Mouse (Mus musculus) testis, adult 2 months (tissue): Measurements from ENCODE around the gene Sap30l. TPM values are rescaled to one million over a fixed set of nuclear protein-coding genes. Genes with fewer than 3 reads are reported as not detected.

Source experiments
- H3K27ac ChIP-seq: fragments of 200-500 bp; 2 replicates; pipeline ENCODE4 v1.5.1; 2012; ENCODE audit warnings: low read depth, low read length; ENCODE audit not compliant: control insufficient read depth, insufficient read depth
- H3K27me3 ChIP-seq: fragments of 200-500 bp; 2 replicates; pipeline ENCODE4 v1.6.1; 2012; ENCODE audit warnings: mild to moderate bottlenecking, low read length, moderate library complexity; ENCODE audit not compliant: control insufficient read depth, insufficient read depth
- H3K36me3 ChIP-seq: fragments of 200-500 bp; 2 replicates; pipeline ENCODE4 v1.6.1; 2012; ENCODE audit warnings: mild to moderate bottlenecking, low read length; ENCODE audit not compliant: control insufficient read depth, insufficient read depth
- H3K4me1 ChIP-seq: fragments of 200-500 bp; 2 replicates; pipeline ENCODE4 v1.6.1; 2012; ENCODE audit warnings: low read length; ENCODE audit not compliant: control insufficient read depth, insufficient read depth
- H3K4me3 ChIP-seq: fragments of 200-500 bp; 2 replicates; pipeline ENCODE4 v1.5.1; 2012; ENCODE audit warnings: low read depth, mild to moderate bottlenecking, low read length, moderate library complexity, mixed read lengths; ENCODE audit not compliant: control insufficient read depth
- CTCF ChIP-seq: fragments of 200-500 bp; IDR thresholded peaks from 2 replicates; pipeline ENCODE4 v1.5.1; 2012; ENCODE audit warnings: low read depth, mild to moderate bottlenecking, inconsistent platforms, low read length, moderate library complexity; ENCODE audit not compliant: control insufficient read depth, insufficient read depth, insufficient replicate concordance
- POLR2A ChIP-seq: fragments of 200-500 bp; IDR thresholded peaks from 2 replicates; pipeline ENCODE4 v1.6.1; 2012; ENCODE audit warnings: low read depth, mild to moderate bottlenecking, inconsistent platforms, low read length, moderate library complexity; ENCODE audit not compliant: control insufficient read depth
- polyA plus RNA-seq: library from polyadenylated mRNA; depleted of rRNA; stranded (reverse); fragments of >200 nt; gene quantifications from 2 replicates; pipeline ENCODE4 v1.2.3, GENCODE M21; 2012; rRNA removed

Sap30l gene
- polyA plus RNA-seq: 3.1 and 5.5 TPM in 2 replicates

DNA sequence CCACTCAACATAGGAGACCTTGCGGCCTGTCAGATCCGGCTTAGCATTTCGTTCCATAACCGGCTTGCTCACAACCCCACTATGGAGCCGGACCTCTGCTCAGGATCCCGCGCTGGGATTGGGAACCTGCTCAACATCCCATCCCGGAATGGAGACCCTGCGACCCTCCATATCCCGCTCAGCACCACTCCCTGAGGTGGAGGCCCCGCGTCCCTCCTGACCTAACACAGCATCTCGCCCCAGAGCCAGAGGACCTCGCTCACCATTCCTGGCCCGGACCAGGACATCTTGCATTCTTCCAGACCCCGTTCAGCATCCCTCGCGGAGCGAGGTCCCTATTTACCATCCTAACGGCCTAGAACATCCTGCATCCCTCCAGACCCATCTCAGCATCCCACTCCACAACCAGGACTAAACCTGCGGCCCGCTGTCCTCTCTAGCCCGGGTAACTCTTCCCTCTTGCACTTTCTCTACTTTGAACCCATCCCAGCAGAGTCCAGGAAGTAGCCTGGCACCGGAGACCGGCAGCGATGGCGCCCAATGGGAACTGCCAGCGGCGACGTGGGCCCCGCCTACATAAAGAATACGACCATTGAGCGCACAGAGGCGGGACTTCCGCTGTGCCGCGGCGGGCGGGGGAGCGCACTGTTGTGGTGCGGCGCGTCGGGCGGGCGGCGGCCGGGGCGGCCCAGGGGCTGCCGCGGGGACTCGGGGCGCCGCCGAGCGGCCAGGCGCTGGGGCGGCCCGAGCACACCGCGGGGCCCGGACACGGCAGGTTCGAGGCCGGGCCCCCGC lies at the start of gene Sap30l:
Sap30l (plus strand) TSS at position 667 of the 795 bp plus-strand sequence.
- no peak for TF ChIP-seq CTCF
- TF ChIP-seq POLR2A: peak; percentile 40
- no peaks in the 10 kb centered on the region for H3K27me3 ChIP-seq
- peaks cover 14% of the 10 kb centered on the region for H3K4me1 ChIP-seq
- peak within 1 kb of the TSS; percentile 34; the same call in 1 of the 2 replicates for H3K27ac ChIP-seq
- H3K4me3 ChIP-seq: peak within 1 kb of the TSS; percentile 74
- no peaks in the 10 kb centered on the region for H3K36me3 ChIP-seq

DNA sequence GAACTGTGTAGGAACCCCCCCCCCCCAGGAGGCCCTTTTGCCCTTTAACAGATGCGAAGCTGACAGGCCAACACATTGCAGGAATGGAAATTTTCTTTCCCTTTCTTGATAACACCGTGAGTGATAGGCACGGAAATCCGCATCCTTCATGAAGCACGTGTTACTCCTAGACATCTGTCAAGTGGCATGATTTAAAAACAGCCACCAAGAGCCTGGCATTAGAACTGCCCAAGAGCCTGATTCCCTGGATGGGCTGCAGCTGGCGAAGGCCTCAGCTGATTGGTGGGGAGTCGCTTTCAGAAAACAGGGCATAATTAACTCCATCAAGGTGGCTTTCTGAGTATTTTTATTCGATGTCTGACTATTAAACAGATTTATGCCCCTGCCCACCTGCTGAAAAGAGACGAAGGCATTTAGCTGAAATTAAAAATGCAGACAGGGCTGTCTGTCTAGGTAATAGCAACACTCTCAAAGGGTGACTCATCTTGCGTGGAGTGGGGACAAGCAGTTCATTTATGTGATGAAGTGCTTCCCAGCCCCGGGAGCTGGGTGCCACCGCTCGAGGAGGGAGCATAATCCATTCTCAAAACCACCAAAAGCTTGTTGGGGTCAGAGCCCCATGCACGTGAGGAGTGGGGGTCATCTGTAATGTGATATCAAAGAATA lies 47.8 kb upstream of the Sap30l start:
- Histone ChIP-seq H3K36me3 (no peaks in the 10 kb centered on the region), H3K4me1 (no peaks in the 10 kb centered on the region), H3K27me3 (no peaks in the 10 kb centered on the region), H3K4me3 (no peak overlapping the region), H3K27ac (no peak overlapping the region)
- TF ChIP-seq POLR2A: no peak
- TF ChIP-seq CTCF: no peak

DNA sequence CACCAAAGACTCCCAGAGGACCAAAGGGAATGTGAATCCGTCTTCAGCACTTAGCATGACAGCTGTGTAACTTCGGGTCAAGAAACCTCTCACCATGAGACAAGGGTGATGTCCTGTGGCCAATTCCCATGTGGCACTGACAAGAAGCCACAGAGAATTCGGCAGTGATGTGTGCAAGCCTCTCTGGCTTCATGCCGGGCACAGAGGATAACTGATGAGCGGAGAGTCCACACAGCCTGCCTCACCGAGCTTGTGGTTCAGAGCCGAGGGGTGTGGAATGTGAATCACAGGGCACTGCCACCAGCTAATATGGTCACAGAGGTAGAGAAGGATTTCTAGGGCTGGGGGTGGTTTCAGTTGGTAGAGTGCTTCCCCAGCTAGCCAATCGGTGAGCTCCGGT lies 42.8 kb upstream of the Sap30l start:
- Histone ChIP-seq H3K4me3 (no peak overlapping the region), H3K27me3 (no peaks in the 10 kb centered on the region), H3K27ac (no peak overlapping the region), H3K4me1 (no peaks in the 10 kb centered on the region), H3K36me3 (no peaks in the 10 kb centered on the region)
- TF ChIP-seq CTCF (no peak), POLR2A (no peak)

DNA sequence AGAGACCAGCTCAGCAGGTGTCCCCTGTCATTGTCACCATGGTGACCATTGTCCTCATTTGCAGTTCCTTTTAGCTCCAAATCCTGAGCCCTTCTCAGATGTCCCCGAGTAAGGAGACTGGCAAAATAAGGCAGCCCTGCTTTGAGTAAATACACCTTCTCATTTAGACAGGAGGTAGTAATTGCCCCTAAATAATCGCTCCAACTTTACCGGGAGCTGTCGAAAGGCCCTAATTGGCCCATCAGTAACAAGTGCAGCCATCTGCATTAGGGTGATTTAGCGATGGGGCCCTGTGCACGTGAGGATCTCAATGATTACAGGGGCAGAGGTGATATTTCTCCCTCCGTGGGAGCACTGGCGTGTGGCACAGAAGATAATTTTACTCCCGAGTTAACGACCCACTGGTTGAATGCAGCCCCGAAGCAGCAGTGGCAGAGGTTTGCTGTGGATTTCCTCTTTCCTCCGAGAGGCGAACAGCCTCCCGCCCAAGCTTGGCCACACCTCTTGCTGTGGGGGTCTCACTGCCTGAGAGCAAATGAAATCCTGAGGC lies 40.9 kb upstream of the Sap30l start:
- Histone ChIP-seq H3K36me3 (no peaks in the 10 kb centered on the region), H3K27me3 (no peaks in the 10 kb centered on the region), H3K27ac (no peak overlapping the region), H3K4me3 (no peak overlapping the region), H3K4me1 (no peaks in the 10 kb centered on the region)
- no peak for TF ChIP-seq CTCF
- TF ChIP-seq POLR2A: no peak

DNA sequence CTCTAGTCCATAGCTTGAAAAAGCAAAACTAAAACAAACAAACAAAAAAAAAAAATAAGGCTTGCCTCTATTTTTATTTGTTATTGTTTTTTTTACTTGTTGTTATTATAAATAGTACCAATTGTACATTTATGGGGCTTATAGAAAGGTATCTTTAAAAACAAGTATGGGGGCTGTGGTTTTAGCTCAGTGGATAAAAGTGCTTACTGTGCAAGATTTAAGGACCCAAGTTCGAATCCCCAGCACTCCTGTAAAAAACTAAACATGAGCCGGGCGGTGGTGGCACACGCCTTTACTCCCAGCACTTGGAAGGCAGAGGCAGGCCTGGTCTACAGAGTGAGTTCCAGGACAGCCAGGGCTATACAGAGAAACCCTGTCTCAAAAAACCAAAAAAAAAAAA lies 40.1 kb upstream of the Sap30l start:
- no peaks in the 10 kb centered on the region for H3K4me1 ChIP-seq
- no peaks in the 10 kb centered on the region for H3K36me3 ChIP-seq
- H3K27ac ChIP-seq: no peak overlapping the region
- H3K4me3 ChIP-seq: no peak overlapping the region
- H3K27me3 ChIP-seq: no peaks in the 10 kb centered on the region
- no peak for TF ChIP-seq CTCF
- TF ChIP-seq POLR2A: no peak

DNA sequence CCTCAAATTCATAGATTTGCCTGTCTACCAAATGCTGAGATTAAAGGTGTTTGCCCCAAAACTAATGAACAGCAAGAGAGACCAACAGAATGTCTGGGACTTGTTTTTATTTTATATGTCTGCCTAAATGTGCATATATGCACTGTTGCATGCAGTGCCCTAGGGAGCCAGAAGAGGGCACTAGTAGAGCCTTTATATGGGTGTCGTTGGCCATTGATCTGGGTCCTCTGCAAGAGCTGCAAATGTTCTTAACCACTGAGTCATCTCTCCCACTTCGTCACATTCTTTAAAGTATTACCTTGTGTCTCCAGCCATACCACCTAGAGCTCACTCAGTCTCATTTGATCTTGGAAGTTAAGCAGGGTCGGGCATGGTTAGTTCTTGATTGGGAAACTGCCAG lies 37.3 kb upstream of the Sap30l start:
- H3K27me3 ChIP-seq: no peaks in the 10 kb centered on the region
- H3K4me3 ChIP-seq: no peak overlapping the region
- no peaks in the 10 kb centered on the region for H3K4me1 ChIP-seq
- no peak overlapping the region for H3K27ac ChIP-seq
- H3K36me3 ChIP-seq: no peaks in the 10 kb centered on the region
- no peak for TF ChIP-seq POLR2A
- no peak for TF ChIP-seq CTCF

DNA sequence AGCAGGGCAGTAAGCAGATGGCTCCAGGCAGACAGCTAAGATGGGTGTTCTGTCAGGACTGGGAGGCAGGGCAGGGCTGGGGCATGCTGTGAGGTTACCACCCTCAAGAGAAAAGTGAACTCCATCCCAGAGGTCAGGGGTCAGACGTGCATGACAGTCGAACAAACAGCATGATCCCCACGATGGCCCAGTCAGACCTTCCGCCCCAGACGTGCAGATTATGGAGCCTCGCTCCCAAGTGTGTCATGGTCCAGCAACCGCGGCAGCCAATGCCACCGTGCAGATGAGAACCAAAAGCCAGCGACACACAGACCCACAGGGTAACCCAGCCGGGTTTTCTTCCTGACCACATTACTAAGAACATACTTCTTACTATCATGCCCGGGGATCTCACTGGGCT lies 34.8 kb upstream of the Sap30l start:
- Histone ChIP-seq H3K4me3 (peak overlapping the region; percentile 33), H3K27ac (no peak overlapping the region), H3K4me1 (no peaks in the 10 kb centered on the region), H3K27me3 (no peaks in the 10 kb centered on the region), H3K36me3 (no peaks in the 10 kb centered on the region)
- TF ChIP-seq POLR2A (no peak), CTCF (no peak)
